Mouse (Mus musculus): ENCODE results near the gene Glis3. TPM values are rescaled to one million over a fixed set of nuclear protein-coding genes. Genes with fewer than 3 reads are reported as not detected.
A peak's percentile ranks its signal among the peaks of the same experiment; 100 is the strongest.

The Glis3 gene
- polyA plus RNA-seq, 1 experiment from 2014 or later: 8.4 TPM

- no peak overlapping the region for H3K4me3 ChIP-seq (replicated peaks)
- H3K9ac ChIP-seq: no peak overlapping the region
- whole genome bisulfite sequencing: 39% methylated on average over 12 of the region's 12 CpGs
- H3K4me1 ChIP-seq: peaks cover 11% of the 10 kb centered on the region; the same call in 1 of the 2 replicates
- no peaks in the 10 kb centered on the region for H3K36me3 ChIP-seq
- H3K4me2 ChIP-seq: no peak overlapping the region
- no peaks in the 10 kb centered on the region for H3K27me3 ChIP-seq
- no peaks in the 10 kb centered on the region for H3K9me3 ChIP-seq (replicated peaks)
- no peak overlapping the region for H3K27ac ChIP-seq
- ATAC-seq (replicated peaks; ENCODE audit: low FRiP score): no peak; the same call in 1 of the 2 replicates
These were observed 226.8 kb downstream of the Glis3 start for GRCm38 (mm10) chr19:28452951-28453520.

GRCm38 (mm10) chr19:28448811-28449210 lies 231.1 kb downstream of the Glis3 start:
- WGBS: 72% methylated on average over 4 of the region's 4 CpGs
- H3K4me2 ChIP-seq: no peak overlapping the region
- peaks cover 11% of the 10 kb centered on the region; the same call in 1 of the 2 replicates for H3K4me1 ChIP-seq
- ATAC-seq (replicated peaks; ENCODE audit: low FRiP score): no peak
- no peaks in the 10 kb centered on the region for H3K36me3 ChIP-seq
- no peaks in the 10 kb centered on the region for H3K9me3 ChIP-seq (replicated peaks)
- H3K4me3 ChIP-seq (replicated peaks): no peak overlapping the region
- no peaks in the 10 kb centered on the region for H3K27me3 ChIP-seq
- H3K9ac ChIP-seq: no peak overlapping the region
- peak overlapping the region; percentile 13; the same call in 1 of the 2 replicates for H3K27ac ChIP-seq

- Histone ChIP-seq H3K27me3 (no peaks in the 10 kb centered on the region), H3K4me3 (replicated peaks) (no peak overlapping the region), H3K4me2 (no peak overlapping the region), H3K4me1 (no peaks in the 10 kb centered on the region), H3K27ac (no peak overlapping the region), H3K9ac (no peak overlapping the region), H3K36me3 (no peaks in the 10 kb centered on the region), H3K9me3 (replicated peaks) (no peaks in the 10 kb centered on the region)
- ATAC-seq (replicated peaks; ENCODE audit: low FRiP score): no peak
- WGBS: 89% methylated on average over 4 of the region's 4 CpGs
These were observed 237.7 kb downstream of the Glis3 start for GRCm38 (mm10) chr19:28442161-28442560.

GRCm38 (mm10) chr19:28436457-28437148 lies 243.3 kb downstream of the Glis3 start:
- peaks cover 8% of the 10 kb centered on the region; the same call in 1 of the 2 replicates for H3K4me1 ChIP-seq
- WGBS: 51% methylated on average over 12 of the region's 12 CpGs
- H3K27ac ChIP-seq: no peak overlapping the region
- H3K9me3 ChIP-seq (replicated peaks): no peaks in the 10 kb centered on the region
- H3K4me3 ChIP-seq (replicated peaks): no peak overlapping the region
- peak; percentile 83 for ATAC-seq (replicated peaks; ENCODE audit: low FRiP score)
- no peak overlapping the region for H3K4me2 ChIP-seq
- no peaks in the 10 kb centered on the region for H3K27me3 ChIP-seq
- no peaks in the 10 kb centered on the region for H3K36me3 ChIP-seq
- H3K9ac ChIP-seq: no peak overlapping the region

- H3K9me3 ChIP-seq (replicated peaks): no peaks in the 10 kb centered on the region
- H3K27ac ChIP-seq: no peak overlapping the region
- no peaks in the 10 kb centered on the region for H3K36me3 ChIP-seq
- H3K9ac ChIP-seq: no peak overlapping the region
- H3K27me3 ChIP-seq: no peaks in the 10 kb centered on the region
- no peak overlapping the region for H3K4me2 ChIP-seq
- H3K4me3 ChIP-seq (replicated peaks): no peak overlapping the region
- H3K4me1 ChIP-seq: no peaks in the 10 kb centered on the region
- no peak for ATAC-seq (replicated peaks; ENCODE audit: low FRiP score)
- WGBS: 74% methylated on average over 6 of the region's 6 CpGs
These were observed 251.6 kb downstream of the Glis3 start for GRCm38 (mm10) chr19:28428220-28428816.

GRCm38 (mm10) chr19:28424180-28424579 lies 255.7 kb downstream of the Glis3 start:
- no peak overlapping the region for H3K9ac ChIP-seq
- no peak overlapping the region for H3K27ac ChIP-seq
- WGBS: 92% methylated on average over 5 of the region's 5 CpGs
- ATAC-seq (replicated peaks; ENCODE audit: low FRiP score): no peak
- H3K9me3 ChIP-seq (replicated peaks): no peaks in the 10 kb centered on the region
- no peaks in the 10 kb centered on the region for H3K36me3 ChIP-seq
- H3K4me3 ChIP-seq (replicated peaks): no peak overlapping the region
- no peak overlapping the region for H3K4me2 ChIP-seq
- H3K27me3 ChIP-seq: no peaks in the 10 kb centered on the region
- no peaks in the 10 kb centered on the region for H3K4me1 ChIP-seq

- H3K9ac ChIP-seq: no peak overlapping the region
- WGBS: 18% methylated on average over 9 of the region's 9 CpGs
- ATAC-seq (replicated peaks; ENCODE audit: low FRiP score): no peak
- no peaks in the 10 kb centered on the region for H3K4me1 ChIP-seq
- H3K4me3 ChIP-seq (replicated peaks): no peak overlapping the region
- no peaks in the 10 kb centered on the region for H3K27me3 ChIP-seq
- H3K9me3 ChIP-seq (replicated peaks): no peaks in the 10 kb centered on the region
- no peak overlapping the region for H3K4me2 ChIP-seq
- H3K36me3 ChIP-seq: no peaks in the 10 kb centered on the region
- H3K27ac ChIP-seq: no peak overlapping the region
These were observed 256.9 kb downstream of the Glis3 start for GRCm38 (mm10) chr19:28422939-28423338.

GRCm38 (mm10) chr19:28416069-28416468 lies 263.8 kb downstream of the Glis3 start:
- no peaks in the 10 kb centered on the region for H3K9me3 ChIP-seq (replicated peaks)
- no peak for ATAC-seq (replicated peaks; ENCODE audit: low FRiP score)
- no peak overlapping the region for H3K4me3 ChIP-seq (replicated peaks)
- H3K9ac ChIP-seq: no peak overlapping the region
- H3K27me3 ChIP-seq: no peaks in the 10 kb centered on the region
- H3K36me3 ChIP-seq: no peaks in the 10 kb centered on the region
- H3K4me2 ChIP-seq: no peak overlapping the region
- no peaks in the 10 kb centered on the region for H3K4me1 ChIP-seq
- WGBS: 83% methylated on average over 5 of the region's 5 CpGs
- no peak overlapping the region for H3K27ac ChIP-seq

- H3K9me3 ChIP-seq (replicated peaks): no peaks in the 10 kb centered on the region
- H3K4me1 ChIP-seq: no peaks in the 10 kb centered on the region
- no peak overlapping the region for H3K4me3 ChIP-seq (replicated peaks)
- H3K27me3 ChIP-seq: no peaks in the 10 kb centered on the region
- H3K36me3 ChIP-seq: no peaks in the 10 kb centered on the region
- no peak overlapping the region for H3K27ac ChIP-seq
- H3K4me2 ChIP-seq: no peak overlapping the region
- ATAC-seq (replicated peaks; ENCODE audit: low FRiP score): no peak
- no peak overlapping the region for H3K9ac ChIP-seq
- 41% methylated on average over 3 of the region's 3 CpGs for WGBS
These were observed 271.1 kb downstream of the Glis3 start for GRCm38 (mm10) chr19:28408787-28409186.

GRCm38 (mm10) chr19:28402956-28403355 lies 276.9 kb downstream of the Glis3 start:
- Histone ChIP-seq H3K4me1 (no peaks in the 10 kb centered on the region), H3K9ac (no peak overlapping the region), H3K4me2 (no peak overlapping the region), H3K27ac (no peak overlapping the region), H3K36me3 (no peaks in the 10 kb centered on the region), H3K9me3 (replicated peaks) (no peaks in the 10 kb centered on the region), H3K4me3 (replicated peaks) (no peak overlapping the region), H3K27me3 (no peaks in the 10 kb centered on the region)
- WGBS: 49% methylated on average over 6 of the region's 6 CpGs
- no peak for ATAC-seq (replicated peaks; ENCODE audit: low FRiP score)

GRCm38 (mm10) chr19:28395584-28395861 lies 284.4 kb downstream of the Glis3 start:
- ATAC-seq (replicated peaks; ENCODE audit: low FRiP score): no peak
- 36% methylated on average over 1 of the region's 1 CpGs for WGBS
- no peaks in the 10 kb centered on the region for H3K27me3 ChIP-seq
- H3K4me3 ChIP-seq (replicated peaks): no peak overlapping the region
- H3K36me3 ChIP-seq: no peaks in the 10 kb centered on the region
- no peak overlapping the region for H3K27ac ChIP-seq
- H3K9ac ChIP-seq: no peak overlapping the region
- no peaks in the 10 kb centered on the region for H3K9me3 ChIP-seq (replicated peaks)
- peaks cover 9% of the 10 kb centered on the region; the same call in 1 of the 2 replicates for H3K4me1 ChIP-seq
- H3K4me2 ChIP-seq: no peak overlapping the region

- Histone ChIP-seq H3K4me3 (replicated peaks) (no peak overlapping the region), H3K27me3 (no peaks in the 10 kb centered on the region), H3K9me3 (replicated peaks) (no peaks in the 10 kb centered on the region), H3K27ac (no peak overlapping the region), H3K36me3 (no peaks in the 10 kb centered on the region), H3K9ac (no peak overlapping the region), H3K4me1 (peaks cover 9% of the 10 kb centered on the region; the same call in 1 of the 2 replicates), H3K4me2 (no peak overlapping the region)
- ATAC-seq (replicated peaks; ENCODE audit: low FRiP score): peak; percentile 36; the same call in 1 of the 2 replicates
- WGBS: 25% methylated on average over 12 of the region's 12 CpGs
These were observed 284.9 kb downstream of the Glis3 start for GRCm38 (mm10) chr19:28394826-28395583.
